Mouse (Mus musculus): Measurements from ENCODE around the gene Fam129c. TPM values are rescaled to one million over a fixed set of nuclear protein-coding genes. Genes with fewer than 3 reads are reported as not detected.
A peak's percentile ranks its signal among the peaks of the same experiment; 100 is the strongest.

Gene Fam129c
- 7.7 and 8.7 TPM in 2 replicates for polyA plus RNA-seq (2012; rRNA removed)

DNA sequence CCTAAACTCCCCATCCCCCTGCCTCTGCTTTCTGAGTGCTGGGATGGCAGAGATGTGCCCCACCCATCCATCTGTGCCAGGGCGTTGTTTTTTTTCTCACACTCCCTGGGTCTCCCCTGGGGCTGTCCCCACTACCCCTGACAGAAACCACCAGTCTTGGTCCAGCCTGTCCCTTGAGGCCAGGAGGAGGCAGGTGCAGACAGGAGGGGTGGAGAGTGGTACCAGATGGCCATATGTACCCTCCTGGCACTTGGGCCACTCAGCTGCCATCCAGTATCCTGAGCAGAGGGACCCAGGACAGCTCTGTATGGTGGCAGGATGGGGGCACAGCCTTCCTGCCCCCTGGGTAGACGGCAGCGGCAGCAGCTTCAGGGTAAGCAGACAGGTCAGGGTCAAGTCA, at the start of gene Fam129c:
TSS of gene Fam129c (plus strand) at position 198 of the 400 bp plus-strand sequence.
- DNase-seq (ENCODE audit: low read depth): no peak
- no peak for TF ChIP-seq POLR2A (IDR thresholded peaks at IDR 0.05; ENCODE audit: borderline replicate concordance, extremely low read depth, insufficient read depth, insufficient read length, poor library complexity, severe bottlenecking)

DNA sequence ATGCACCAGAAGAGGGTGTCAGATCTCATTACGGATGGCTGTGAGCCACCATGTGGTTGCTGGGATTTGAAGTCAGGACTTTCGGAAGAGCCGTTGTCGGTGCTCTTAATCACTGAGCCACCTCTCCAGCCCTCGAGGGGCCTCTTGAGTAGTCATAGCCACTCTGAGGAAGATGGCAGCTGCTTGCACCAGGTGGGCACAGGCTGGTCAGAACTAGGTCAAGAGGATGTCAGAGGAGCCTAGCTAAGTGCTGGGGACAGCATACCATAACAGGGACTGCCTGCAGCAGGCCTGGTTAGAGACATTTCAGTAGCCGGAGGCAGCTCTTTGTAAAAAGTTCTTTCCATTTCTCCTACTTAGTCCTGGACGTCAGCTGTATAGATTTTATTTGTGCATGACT, 46.7 kb upstream of the Fam129c start:
- TF ChIP-seq CTCF (IDR thresholded peaks at IDR 0.05; ENCODE audit: borderline replicate concordance, extremely low read depth, insufficient read depth, insufficient read length): no peak
- no peak for TF ChIP-seq POLR2A (IDR thresholded peaks at IDR 0.05; ENCODE audit: borderline replicate concordance, extremely low read depth, insufficient read depth, insufficient read length, poor library complexity, severe bottlenecking)
- DNase-seq (ENCODE audit: low read depth): no peak

DNA sequence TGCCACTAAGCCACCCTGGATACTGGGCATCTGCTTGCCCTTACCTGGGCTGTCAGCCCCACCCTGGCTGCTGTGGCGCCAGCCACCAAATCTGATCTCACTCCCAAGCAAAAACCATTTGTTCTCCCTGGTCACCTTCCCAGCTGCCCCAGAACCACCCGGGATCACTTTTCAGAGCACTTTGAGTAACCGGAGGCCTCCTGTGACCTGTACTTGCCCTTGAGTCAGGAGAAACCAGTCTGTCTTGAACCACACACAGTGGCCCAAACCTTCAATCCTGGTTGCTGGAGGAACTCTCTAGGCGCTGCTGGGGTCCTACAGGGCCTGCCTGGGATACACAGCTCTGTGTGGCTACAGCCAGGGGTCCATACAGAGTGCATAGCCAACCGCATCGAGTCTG, 44.7 kb upstream of the Fam129c start:
- TF ChIP-seq POLR2A (IDR thresholded peaks at IDR 0.05; ENCODE audit: borderline replicate concordance, extremely low read depth, insufficient read depth, insufficient read length, poor library complexity, severe bottlenecking): no peak
- TF ChIP-seq CTCF (IDR thresholded peaks at IDR 0.05; ENCODE audit: borderline replicate concordance, extremely low read depth, insufficient read depth, insufficient read length): no peak
- DNase-seq (ENCODE audit: low read depth): no peak

DNA sequence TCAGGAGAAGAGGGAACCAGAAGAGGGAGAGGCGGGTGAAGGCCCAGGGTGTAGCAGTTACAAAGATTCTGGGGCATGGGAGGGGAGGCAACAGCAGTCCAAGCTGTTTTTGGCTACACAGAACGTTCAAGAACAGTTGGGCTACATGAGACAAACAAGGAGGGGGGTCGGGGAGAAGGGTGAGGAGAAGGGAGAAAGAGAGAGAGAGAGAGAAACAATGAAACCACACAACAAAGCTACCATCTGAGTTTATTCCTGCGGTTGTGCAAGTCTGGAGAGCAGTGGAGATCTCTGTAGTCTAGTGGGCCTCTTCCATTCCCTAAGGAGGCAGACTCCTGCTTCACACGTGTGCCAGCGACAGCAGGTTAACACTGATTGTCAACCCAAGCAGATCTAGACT, 43.4 kb upstream of the Fam129c start:
- TF ChIP-seq CTCF (IDR thresholded peaks at IDR 0.05; ENCODE audit: borderline replicate concordance, extremely low read depth, insufficient read depth, insufficient read length): no peak
- TF ChIP-seq POLR2A (IDR thresholded peaks at IDR 0.05; ENCODE audit: borderline replicate concordance, extremely low read depth, insufficient read depth, insufficient read length, poor library complexity, severe bottlenecking): no peak
- no peak for DNase-seq (ENCODE audit: low read depth)

DNA sequence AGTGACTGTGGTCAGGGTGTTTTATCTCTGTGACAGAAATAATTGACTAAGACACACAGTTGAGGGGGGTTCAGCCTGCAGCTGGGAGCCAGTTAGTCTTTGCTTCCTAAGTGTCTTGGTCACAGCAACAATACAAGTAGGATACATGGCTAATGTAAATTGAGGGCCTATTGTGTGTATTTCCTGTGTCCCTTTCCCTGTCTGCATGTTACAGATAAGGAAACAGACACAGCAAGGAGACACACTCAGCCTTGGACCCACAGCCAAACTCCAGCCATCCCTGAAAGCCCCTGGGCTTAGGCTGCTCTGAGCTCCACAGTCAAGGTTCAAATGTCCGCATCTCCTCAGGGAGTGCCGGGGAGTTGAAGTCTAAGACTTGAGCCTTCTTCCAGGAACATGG, 42.8 kb upstream of the Fam129c start:
- DNase-seq (ENCODE audit: low read depth): no peak
- no peak for TF ChIP-seq POLR2A (IDR thresholded peaks at IDR 0.05; ENCODE audit: borderline replicate concordance, extremely low read depth, insufficient read depth, insufficient read length, poor library complexity, severe bottlenecking)
- no peak for TF ChIP-seq CTCF (IDR thresholded peaks at IDR 0.05; ENCODE audit: borderline replicate concordance, extremely low read depth, insufficient read depth, insufficient read length)

DNA sequence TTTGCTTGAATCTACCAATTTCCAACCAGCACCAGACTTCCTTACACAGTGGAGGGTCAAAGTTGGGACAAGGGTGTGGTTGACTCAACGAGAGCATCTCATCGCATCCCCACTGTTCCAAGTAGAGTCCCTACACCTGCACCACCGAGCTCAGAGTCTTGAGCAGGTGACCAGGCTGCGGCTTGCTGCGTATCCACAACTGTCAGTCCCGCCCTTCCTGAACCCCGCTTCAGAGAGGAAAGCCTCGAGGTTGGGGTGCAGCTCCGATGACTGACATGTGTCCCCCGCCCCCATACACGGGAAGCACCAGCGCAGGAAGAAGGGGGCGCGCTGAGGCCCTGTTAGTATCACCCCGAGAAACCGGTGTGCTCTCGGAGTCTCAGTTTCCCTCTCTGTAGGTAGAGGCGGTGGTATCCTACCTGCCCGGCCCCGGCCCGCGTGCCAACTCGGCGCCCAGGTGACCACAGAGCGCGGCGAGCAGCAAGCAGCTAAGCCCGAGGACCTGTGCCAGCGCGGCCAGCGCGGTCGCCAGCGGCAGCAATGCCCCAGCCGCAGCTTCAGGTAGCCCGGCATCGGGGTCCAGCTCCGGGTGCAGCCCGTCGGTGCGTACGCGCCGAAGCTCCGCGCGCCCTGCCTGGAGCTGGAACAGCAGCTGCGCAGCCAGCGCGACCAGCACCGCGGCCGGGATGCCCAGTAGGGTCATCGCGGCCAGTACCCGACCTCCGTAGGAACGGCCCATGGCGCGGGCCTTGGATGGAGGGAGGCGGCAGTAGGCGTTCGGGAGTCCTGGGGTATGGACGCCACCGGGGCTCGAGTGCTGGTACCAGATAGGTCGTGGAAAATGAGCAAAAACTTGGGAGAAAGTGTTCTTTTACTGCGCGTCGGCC, 39.1 kb upstream of the Fam129c start, which contains the start of gene Tmem221:
TSS of gene Tmem221 (minus strand) at position 801 of the 887 bp plus-strand sequence.
- no peak for DNase-seq (ENCODE audit: low read depth)
- TF ChIP-seq CTCF (IDR thresholded peaks at IDR 0.05; ENCODE audit: borderline replicate concordance, extremely low read depth, insufficient read depth, insufficient read length) (no peak), POLR2A (IDR thresholded peaks at IDR 0.05; ENCODE audit: borderline replicate concordance, extremely low read depth, insufficient read depth, insufficient read length, poor library complexity, severe bottlenecking) (no peak)

DNA sequence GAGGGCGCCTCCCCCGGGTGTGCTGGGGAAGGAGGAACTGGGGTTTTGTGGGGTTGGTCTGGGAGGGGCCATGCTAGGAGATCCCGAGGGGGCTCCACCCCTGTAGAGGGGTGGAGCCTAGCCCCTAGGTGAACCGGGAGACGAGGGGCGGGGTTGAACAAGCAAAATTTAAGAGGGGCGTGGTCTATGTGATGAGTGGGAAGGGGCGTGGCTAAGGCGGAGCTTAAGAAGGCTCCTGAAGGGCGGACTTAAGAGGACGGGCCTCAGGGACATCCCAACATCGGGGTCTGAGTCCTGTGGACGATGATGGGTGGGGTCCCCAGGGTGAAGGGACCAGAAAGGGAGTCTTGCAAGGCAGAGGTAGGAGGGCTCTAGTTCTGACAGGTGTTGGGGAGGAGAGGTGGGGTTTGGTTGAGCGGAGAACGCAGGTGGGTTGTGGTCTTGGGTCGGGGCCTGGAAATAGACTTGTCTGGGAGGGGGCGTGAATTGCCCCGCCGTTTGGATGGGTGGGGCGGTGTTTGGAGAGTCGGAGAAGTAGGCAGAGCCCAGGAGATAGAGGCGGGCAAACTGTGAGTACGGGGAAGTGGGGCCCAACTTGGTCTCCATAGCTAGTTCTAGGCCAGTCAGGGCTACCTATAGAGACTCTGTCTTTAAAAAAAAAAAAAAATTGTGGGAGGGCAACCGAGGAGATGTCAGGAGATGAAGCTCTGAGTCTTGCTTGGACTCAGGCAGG, 38.3 kb upstream of the Fam129c start:
- DNase-seq (ENCODE audit: low read depth): peak; percentile 60
- TF ChIP-seq CTCF (IDR thresholded peaks at IDR 0.05; ENCODE audit: borderline replicate concordance, extremely low read depth, insufficient read depth, insufficient read length): no peak
- no peak for TF ChIP-seq POLR2A (IDR thresholded peaks at IDR 0.05; ENCODE audit: borderline replicate concordance, extremely low read depth, insufficient read depth, insufficient read length, poor library complexity, severe bottlenecking)

DNA sequence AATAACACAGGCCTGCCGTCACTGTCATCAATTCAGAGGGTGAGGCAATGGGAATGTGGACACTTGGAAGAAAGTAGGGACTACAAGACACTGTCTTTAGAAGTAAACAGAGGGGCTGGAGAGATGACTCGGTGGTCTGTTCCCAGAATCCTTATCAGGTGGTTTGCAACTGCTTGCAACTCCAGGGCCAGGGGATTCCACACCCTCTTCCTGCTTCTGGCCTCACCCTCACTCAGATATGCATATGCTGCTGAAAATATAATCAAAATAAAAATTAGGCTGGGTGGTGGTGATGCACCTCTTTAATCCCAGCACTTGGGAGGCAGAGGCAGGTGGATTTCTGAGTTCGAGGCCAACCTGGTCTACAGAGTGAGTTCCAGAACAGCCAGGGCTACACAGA, 37.4 kb upstream of the Fam129c start:
- no peak for DNase-seq (ENCODE audit: low read depth)
- no peak for TF ChIP-seq POLR2A (IDR thresholded peaks at IDR 0.05; ENCODE audit: borderline replicate concordance, extremely low read depth, insufficient read depth, insufficient read length, poor library complexity, severe bottlenecking)
- TF ChIP-seq CTCF (IDR thresholded peaks at IDR 0.05; ENCODE audit: borderline replicate concordance, extremely low read depth, insufficient read depth, insufficient read length): no peak

DNA sequence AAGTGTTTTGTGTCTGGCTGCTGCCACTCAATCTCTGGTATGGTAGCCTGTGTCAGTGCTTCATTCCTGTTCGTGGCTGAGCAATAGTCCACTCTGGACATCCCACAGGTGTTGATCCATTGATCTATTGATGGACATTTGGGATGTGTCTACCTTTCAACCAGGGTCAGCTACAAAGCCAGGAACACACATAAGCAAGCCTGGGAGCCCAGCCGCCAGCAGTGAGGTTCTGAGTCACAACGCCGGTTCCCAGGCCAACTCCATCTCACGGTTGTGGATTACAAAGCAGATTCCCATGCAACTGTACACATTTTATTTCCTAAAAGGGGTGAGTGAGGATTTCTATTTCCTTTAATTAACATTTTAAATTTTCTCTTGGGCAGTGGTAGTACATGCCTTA, 36.7 kb upstream of the Fam129c start:
- DNase-seq (ENCODE audit: low read depth): no peak
- TF ChIP-seq CTCF (IDR thresholded peaks at IDR 0.05; ENCODE audit: borderline replicate concordance, extremely low read depth, insufficient read depth, insufficient read length): no peak
- no peak for TF ChIP-seq POLR2A (IDR thresholded peaks at IDR 0.05; ENCODE audit: borderline replicate concordance, extremely low read depth, insufficient read depth, insufficient read length, poor library complexity, severe bottlenecking)

DNA sequence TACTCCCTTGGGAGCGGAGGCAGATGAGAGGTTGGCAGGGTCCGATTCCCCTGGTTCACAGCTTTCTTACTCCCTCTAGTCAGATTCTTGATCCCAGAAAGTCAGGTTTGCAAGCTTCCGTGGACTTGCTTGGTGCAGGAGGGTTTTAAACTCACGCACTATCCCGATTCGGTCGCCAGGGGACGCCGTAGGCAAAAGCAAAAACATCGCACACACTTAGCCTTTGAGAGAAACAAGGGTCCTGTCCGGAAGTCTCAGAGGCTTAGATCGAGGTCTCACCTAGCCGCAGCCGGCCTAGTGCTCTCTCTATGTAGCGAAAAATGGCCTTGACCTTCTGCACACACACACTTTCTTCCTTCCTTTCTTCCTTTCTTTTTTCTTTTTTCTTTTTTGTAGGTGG, 36.0 kb upstream of the Fam129c start:
- peak; percentile 97 for TF ChIP-seq CTCF (IDR thresholded peaks at IDR 0.05; ENCODE audit: borderline replicate concordance, extremely low read depth, insufficient read depth, insufficient read length)
- no peak for TF ChIP-seq POLR2A (IDR thresholded peaks at IDR 0.05; ENCODE audit: borderline replicate concordance, extremely low read depth, insufficient read depth, insufficient read length, poor library complexity, severe bottlenecking)
- DNase-seq (ENCODE audit: low read depth): peak; percentile 91

DNA sequence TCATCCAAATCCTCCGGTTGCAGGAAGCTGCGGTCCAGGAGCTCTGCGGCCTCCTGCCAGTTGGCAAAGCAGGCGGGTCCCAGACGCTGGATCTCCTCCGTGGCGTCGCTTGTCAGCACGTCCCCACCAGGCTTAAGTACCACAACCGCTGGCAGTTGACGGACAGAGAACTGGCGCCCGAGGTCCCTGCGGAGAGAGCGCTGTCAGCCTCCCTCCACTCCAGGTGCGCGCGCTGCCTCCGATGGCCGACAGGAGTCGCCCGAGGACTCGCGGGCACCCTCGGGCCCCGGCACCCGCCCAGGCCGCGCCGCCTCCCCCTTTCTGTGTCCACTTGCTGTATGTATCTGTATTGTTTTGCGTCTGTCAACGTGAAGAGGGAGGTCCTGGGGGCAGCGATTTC, 34.7 kb upstream of the Fam129c start:
- no peak for TF ChIP-seq POLR2A (IDR thresholded peaks at IDR 0.05; ENCODE audit: borderline replicate concordance, extremely low read depth, insufficient read depth, insufficient read length, poor library complexity, severe bottlenecking)
- TF ChIP-seq CTCF (IDR thresholded peaks at IDR 0.05; ENCODE audit: borderline replicate concordance, extremely low read depth, insufficient read depth, insufficient read length): peak; percentile 74
- DNase-seq (ENCODE audit: low read depth): peak; percentile 58

Data from brain, embryonic 14.5 days (tissue).